Mouse (Mus musculus) stomach, adult 2 months (tissue): ENCODE measurements around the gene Negr1. TPM values are rescaled to one million over a fixed set of nuclear protein-coding genes. Genes with fewer than 3 reads are reported as not detected.

Experiments
- polyA plus RNA-seq: library from polyadenylated mRNA; depleted of rRNA; stranded (reverse); fragments of >200 nt; gene quantifications from 2 replicates; pipeline ENCODE4 v1.2.3, GENCODE M21; 2012; rRNA removed

The Negr1 gene
- 0.16 and 0.19 TPM in 2 replicates for polyA plus RNA-seq

GRCm38 (mm10) chr3:156561524-156562423 lies at the start of gene Negr1:
Gene Negr1 (plus strand): TSS chr3:156561794.

